Mouse (Mus musculus) brain, embryonic 14.5 days (tissue): ENCODE measurements around the gene Gm43552.

Experiments used
- CTCF ChIP-seq: fragments of 200-500 bp; IDR thresholded peaks from 2 replicates; pipeline ENCODE4 v1.5.1; 2012; ENCODE audit warnings: inconsistent platforms, mild to moderate bottlenecking, moderate library complexity, borderline replicate concordance; ENCODE audit not compliant: insufficient read depth, insufficient read length; ENCODE audit errors: extremely low read depth
- POLR2A ChIP-seq: fragments of 200-500 bp; IDR thresholded peaks from 2 replicates; pipeline ENCODE4 v1.6.1; 2012; ENCODE audit warnings: mild to moderate bottlenecking, inconsistent platforms, borderline replicate concordance; ENCODE audit not compliant: poor library complexity, insufficient read depth, insufficient read length, severe bottlenecking; ENCODE audit errors: extremely low read depth

GRCm38 (mm10) chr5:65501407-65501806 is 8.8 kb upstream of the Gm43552 start:
- no peak for TF ChIP-seq CTCF
- no peak for TF ChIP-seq POLR2A
